Mouse (Mus musculus) liver, embryonic 11.5 days (tissue): ENCODE data around the gene Dab1. TPM values are rescaled to one million over a fixed set of nuclear protein-coding genes. Genes with fewer than 3 reads are reported as not detected.

ENCODE experiments used
- ATAC-seq: fragments of 200-750 bp; cut with Nextera tagmentation; replicated peaks from 2 replicates; pipeline ENCODE4 v1.8.0; 2017; ENCODE audit warnings: moderate number of reproducible peaks, mild to moderate bottlenecking, moderate TSS enrichment, moderate library complexity; ENCODE audit not compliant: low FRiP score
- DNase-seq: peaks from one replicate; pipeline ENCODE4 v3.0.0-alpha.2; 2017; ENCODE audit warnings: low spot score
- H3K27ac ChIP-seq: fragments of 300-500 bp; sonication (generic); 2 replicates; pipeline ENCODE4 v1.5.1; 2014; ENCODE audit warnings: mild to moderate bottlenecking, low read depth, low read length, control low read depth
- H3K27me3 ChIP-seq: fragments of 300-500 bp; sonication (generic); replicated peaks from 2 replicates; pipeline ENCODE4 v1.6.1; 2014; ENCODE audit warnings: low read length, mixed read lengths; ENCODE audit not compliant: control insufficient read depth, insufficient read depth
- H3K36me3 ChIP-seq: fragments of 300-500 bp; sonication (generic); 2 replicates; pipeline ENCODE4 v1.6.1; 2014; ENCODE audit warnings: mild to moderate bottlenecking, low read length, moderate library complexity, mixed read lengths; ENCODE audit not compliant: control insufficient read depth, insufficient read depth
- H3K4me1 ChIP-seq: fragments of 300-500 bp; sonication (generic); replicated peaks from 2 replicates; pipeline ENCODE4 v1.6.1; 2014; ENCODE audit warnings: low read length, mixed read lengths; ENCODE audit not compliant: control insufficient read depth, insufficient read depth
- H3K4me2 ChIP-seq: fragments of 300-500 bp; sonication (generic); 2 replicates; pipeline ENCODE4 v1.6.1; 2014; ENCODE audit warnings: mild to moderate bottlenecking, control low read depth, moderate library complexity
- H3K4me3 ChIP-seq: fragments of 300-500 bp; sonication (generic); 2 replicates; pipeline ENCODE4 v1.5.1; 2014; ENCODE audit warnings: low read depth, low read length, control low read depth
- H3K9ac ChIP-seq: fragments of 300-500 bp; sonication (generic); 2 replicates; pipeline ENCODE4 v1.6.1; 2014; ENCODE audit warnings: low read depth, low read length, control low read depth
- H3K9me3 ChIP-seq: fragments of 300-500 bp; sonication (generic); 2 replicates; pipeline ENCODE4 v1.6.1; 2016; ENCODE audit warnings: low read length, inconsistent platforms, mixed read lengths; ENCODE audit not compliant: control insufficient read depth
- WGBS: fragments of 180-500 bp; shearing (Covaris S2); extraction: QIAGEN DNeasy Blood & Tissue Kit; methylation state at CpG from one replicate; pipeline ENCODE4 v1.1.7; 2014; 5-methylcytosine and 5-hydroxymethylcytosine counted together
- polyA plus RNA-seq: library from polyadenylated mRNA; unstranded; fragments of >200 nt; fragmentation: Nextera tagmentation; extraction: Ambion mirVana; gene quantifications from 2 replicates; pipeline ENCODE4 v1.2.1, GENCODE M21; 2014

The Dab1 gene
- polyA plus RNA-seq, 1 experiment from 2014 or later: 1.8 TPM

- H3K9me3 ChIP-seq: no peaks in the 10 kb centered on the region
- no peak for ATAC-seq
- 75% methylated on average over 9 of the region's 9 CpGs for WGBS
- no peak overlapping the region for H3K4me3 ChIP-seq
- no peaks in the 10 kb centered on the region for H3K4me1 ChIP-seq
- no peak overlapping the region for H3K27ac ChIP-seq
- no peak overlapping the region for H3K4me2 ChIP-seq
- H3K9ac ChIP-seq: no peak overlapping the region
- DNase-seq: no peak
- no peaks in the 10 kb centered on the region for H3K27me3 ChIP-seq
- H3K36me3 ChIP-seq: no peaks in the 10 kb centered on the region
Observed at GRCm38 (mm10) chr4:104399106-104399730, 780.1 kb downstream of the Dab1 start.

GRCm38 (mm10) chr4:104404099-104404498 is 784.9 kb downstream of the Dab1 start:
- H3K4me2 ChIP-seq: no peak overlapping the region

GRCm38 (mm10) chr4:104410922-104411321 is 791.8 kb downstream of the Dab1 start:
- no peaks in the 10 kb centered on the region for H3K9me3 ChIP-seq
- H3K4me2 ChIP-seq: no peak overlapping the region
- no peak for ATAC-seq
- WGBS: 84% methylated on average over 6 of the region's 6 CpGs
- no peaks in the 10 kb centered on the region for H3K36me3 ChIP-seq
- H3K27ac ChIP-seq: no peak overlapping the region
- H3K4me1 ChIP-seq: no peaks in the 10 kb centered on the region
- H3K27me3 ChIP-seq: no peaks in the 10 kb centered on the region
- no peak overlapping the region for H3K9ac ChIP-seq
- no peak overlapping the region for H3K4me3 ChIP-seq
- DNase-seq: no peak

More at GRCm38 (mm10) chr4:104404099-104404498, 784.9 kb downstream of the Dab1 start:
- Histone ChIP-seq H3K4me3 (no peak overlapping the region), H3K4me1 (no peaks in the 10 kb centered on the region), H3K9ac (no peak overlapping the region), H3K27me3 (no peaks in the 10 kb centered on the region), H3K9me3 (no peaks in the 10 kb centered on the region), H3K36me3 (no peaks in the 10 kb centered on the region), H3K27ac (no peak overlapping the region)
- DNase-seq (no peak), ATAC-seq (no peak)
- WGBS: 80% methylated on average over 5 of the region's 5 CpGs

- no peak for ATAC-seq
- H3K4me2 ChIP-seq: no peak overlapping the region
- no peaks in the 10 kb centered on the region for H3K4me1 ChIP-seq
- 55% methylated on average over 2 of the region's 2 CpGs for WGBS
- H3K36me3 ChIP-seq: no peaks in the 10 kb centered on the region
- no peak overlapping the region for H3K9ac ChIP-seq
- no peak overlapping the region for H3K4me3 ChIP-seq
- no peak overlapping the region for H3K27ac ChIP-seq
- H3K27me3 ChIP-seq: no peaks in the 10 kb centered on the region
- DNase-seq: no peak
- H3K9me3 ChIP-seq: no peaks in the 10 kb centered on the region
Observed at GRCm38 (mm10) chr4:104415482-104415881, 796.3 kb downstream of the Dab1 start.

- no peak overlapping the region for H3K27ac ChIP-seq
- DNase-seq (no peak), ATAC-seq (no peak)
- no peak overlapping the region for H3K9ac ChIP-seq
- H3K9me3 ChIP-seq: no peaks in the 10 kb centered on the region
- H3K27me3 ChIP-seq: no peaks in the 10 kb centered on the region
- H3K4me1 ChIP-seq: no peaks in the 10 kb centered on the region
- H3K36me3 ChIP-seq: no peaks in the 10 kb centered on the region
- WGBS: 82% methylated on average over 2 of the region's 2 CpGs
- H3K4me2 ChIP-seq: no peak overlapping the region
- H3K4me3 ChIP-seq: no peak overlapping the region
Observed at GRCm38 (mm10) chr4:104418354-104418753, 799.2 kb downstream of the Dab1 start.

- no peaks in the 10 kb centered on the region for H3K4me1 ChIP-seq
- 91% methylated on average over 12 of the region's 12 CpGs for WGBS
- ATAC-seq: no peak
Observed at GRCm38 (mm10) chr4:104420983-104421680, 802.0 kb downstream of the Dab1 start.

GRCm38 (mm10) chr4:104429127-104429526 is 810.0 kb downstream of the Dab1 start:
- H3K4me1 ChIP-seq: no peaks in the 10 kb centered on the region
- H3K9me3 ChIP-seq: no peaks in the 10 kb centered on the region
- 76% methylated on average over 7 of the region's 7 CpGs for WGBS
- H3K4me2 ChIP-seq: no peak overlapping the region
- H3K27me3 ChIP-seq: no peaks in the 10 kb centered on the region
- H3K4me3 ChIP-seq: no peak overlapping the region
- DNase-seq: no peak
- no peak overlapping the region for H3K9ac ChIP-seq
- no peaks in the 10 kb centered on the region for H3K36me3 ChIP-seq
- no peak overlapping the region for H3K27ac ChIP-seq
- ATAC-seq: no peak

More at GRCm38 (mm10) chr4:104420983-104421680, 802.0 kb downstream of the Dab1 start:
- no peaks in the 10 kb centered on the region for H3K9me3 ChIP-seq
- H3K36me3 ChIP-seq: no peaks in the 10 kb centered on the region
- H3K4me2 ChIP-seq: no peak overlapping the region
- no peak overlapping the region for H3K27ac ChIP-seq
- H3K4me3 ChIP-seq: no peak overlapping the region
- DNase-seq: no peak
- no peak overlapping the region for H3K9ac ChIP-seq
- no peaks in the 10 kb centered on the region for H3K27me3 ChIP-seq

GRCm38 (mm10) chr4:104431231-104431855 is 812.2 kb downstream of the Dab1 start:
- Histone ChIP-seq H3K9ac (no peak overlapping the region), H3K4me3 (no peak overlapping the region), H3K36me3 (no peaks in the 10 kb centered on the region), H3K9me3 (no peaks in the 10 kb centered on the region), H3K4me2 (no peak overlapping the region), H3K4me1 (no peaks in the 10 kb centered on the region), H3K27me3 (no peaks in the 10 kb centered on the region), H3K27ac (no peak overlapping the region)
- DNase-seq (no peak), ATAC-seq (no peak)
- 79% methylated on average over 7 of the region's 7 CpGs for WGBS
